Mouse (Mus musculus) small intestine, adult 2 months (tissue): ENCODE measurements around the gene Disp3. TPM values are rescaled to one million over a fixed set of nuclear protein-coding genes. Genes with fewer than 3 reads are reported as not detected.

Experiments used
- H3K27ac ChIP-seq: fragments of 200-500 bp; 2 replicates; pipeline ENCODE4 v1.5.1; 2012; ENCODE audit warnings: low read depth, low read length, control low read depth, inconsistent platforms; ENCODE audit not compliant: insufficient read depth
- H3K27me3 ChIP-seq: fragments of 200-500 bp; 2 replicates; pipeline ENCODE4 v1.6.1; 2012; ENCODE audit warnings: mild to moderate bottlenecking, moderate library complexity, low read length, inconsistent platforms; ENCODE audit not compliant: control insufficient read depth, insufficient read depth
- H3K36me3 ChIP-seq: fragments of 200-500 bp; 2 replicates; pipeline ENCODE4 v1.6.1; 2012; ENCODE audit warnings: mild to moderate bottlenecking, low read length, control low read depth, inconsistent platforms; ENCODE audit not compliant: control insufficient read depth, insufficient read depth
- H3K4me1 ChIP-seq: fragments of 200-500 bp; 2 replicates; pipeline ENCODE4 v1.6.1; 2012; ENCODE audit warnings: low read length, inconsistent platforms, mixed read lengths; ENCODE audit not compliant: control insufficient read depth, insufficient read depth, insufficient read length
- H3K4me3 ChIP-seq: fragments of 200-500 bp; 2 replicates; pipeline ENCODE4 v1.5.1; 2012; ENCODE audit warnings: low read depth, mild to moderate bottlenecking, control low read depth, inconsistent platforms, low read length, moderate library complexity
- CTCF ChIP-seq: fragments of 200-500 bp; IDR thresholded peaks from 2 replicates; pipeline ENCODE4 v1.5.1; 2012; ENCODE audit warnings: low read depth, mild to moderate bottlenecking, control low read depth, inconsistent platforms, low read length, moderate library complexity, mixed read lengths; ENCODE audit not compliant: insufficient replicate concordance, insufficient read length; ENCODE audit errors: extremely low read depth
- POLR2A ChIP-seq: fragments of 200-500 bp; IDR thresholded peaks from 2 replicates; pipeline ENCODE4 v1.6.1; 2012; ENCODE audit warnings: low read depth, mild to moderate bottlenecking, control low read depth, inconsistent platforms, low read length, moderate library complexity
- WGBS: fragments of 180-500 bp; shearing (Covaris S2); methylation state at CpG from one replicate; pipeline ENCODE4 v1.1.7; 2018; 5-methylcytosine and 5-hydroxymethylcytosine counted together
- polyA plus RNA-seq: library from polyadenylated mRNA; depleted of rRNA; stranded (reverse); fragments of >200 nt; gene quantifications from 2 replicates; pipeline ENCODE4 v1.2.3, GENCODE M21; 2012

Gene Disp3
- polyA plus RNA-seq, 1 experiment = 0.06 TPM

DNA sequence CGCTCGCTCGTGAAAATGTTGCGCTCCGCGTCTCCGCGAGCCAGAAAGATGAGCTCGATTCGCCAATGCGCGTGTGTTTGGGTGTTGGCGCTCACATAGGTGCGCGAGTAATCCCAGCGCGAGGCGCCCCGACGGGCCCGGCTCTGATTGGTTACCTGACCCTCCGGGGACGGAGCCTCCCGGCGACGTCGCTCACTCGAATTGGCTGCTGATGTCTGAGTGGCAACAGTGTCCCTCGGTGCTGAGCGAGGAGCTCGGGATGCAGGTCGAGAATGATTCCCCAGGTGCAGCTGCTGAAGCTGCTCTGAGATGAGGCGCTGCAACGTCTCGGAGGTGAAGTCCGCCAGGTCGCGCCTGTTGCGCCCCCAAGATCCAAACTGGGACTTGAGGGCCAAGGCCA lies 16.1 kb downstream of the Disp3 start:
- Histone ChIP-seq H3K4me1 (no peaks in the 10 kb centered on the region), H3K4me3 (no peak overlapping the region), H3K27ac (no peak overlapping the region), H3K27me3 (0 out of 2 replicates have a peak, but pooled peaks cover 3% of the 10 kb centered on the region), H3K36me3 (no peaks in the 10 kb centered on the region)
- TF ChIP-seq CTCF = no peak
- no peak for TF ChIP-seq POLR2A
- 10% methylated on average over 39 of the region's 39 CpGs for WGBS

DNA sequence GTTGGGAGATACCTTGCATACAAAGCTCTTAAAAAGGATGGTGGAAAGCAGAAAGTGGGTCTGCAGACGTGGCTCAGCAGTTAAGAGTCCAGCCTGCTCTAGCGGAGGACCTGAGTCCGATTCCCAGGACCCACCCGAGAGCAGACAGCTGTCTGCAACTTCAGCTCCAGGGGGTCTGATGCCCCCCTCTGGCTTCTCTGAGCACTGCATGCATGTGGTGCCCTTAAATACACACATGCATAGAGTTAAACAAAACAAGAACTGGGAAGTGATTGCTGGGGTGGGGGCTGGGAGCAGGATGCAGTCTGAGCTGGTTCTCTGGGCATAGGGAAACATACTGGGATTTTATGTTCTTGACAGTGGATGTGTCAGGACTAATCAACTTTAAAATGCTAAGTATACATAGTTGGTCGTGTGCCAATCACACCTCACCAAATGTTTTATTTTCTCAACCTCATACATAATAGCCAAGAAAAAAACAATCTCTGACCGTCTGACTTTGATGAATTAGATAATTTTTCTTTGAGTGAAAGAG lies 20.7 kb downstream of the Disp3 start:
- no peak overlapping the region for H3K4me3 ChIP-seq
- no peaks in the 10 kb centered on the region for H3K36me3 ChIP-seq
- no peak overlapping the region for H3K27ac ChIP-seq
- WGBS = 80% methylated on average over 6 of the region's 6 CpGs
- no peak for TF ChIP-seq CTCF
- no peak for TF ChIP-seq POLR2A
- H3K4me1 ChIP-seq = no peaks in the 10 kb centered on the region
- 0 out of 2 replicates have a peak, but pooled peaks cover 3% of the 10 kb centered on the region for H3K27me3 ChIP-seq

- H3K27me3 ChIP-seq = no peaks in the 10 kb centered on the region
- 92% methylated on average over 4 of the region's 4 CpGs for WGBS
- no peaks in the 10 kb centered on the region for H3K36me3 ChIP-seq
- no peaks in the 10 kb centered on the region for H3K4me1 ChIP-seq
- H3K4me3 ChIP-seq = no peak overlapping the region
- H3K27ac ChIP-seq = no peak overlapping the region
- TF ChIP-seq CTCF = no peak
- TF ChIP-seq POLR2A = no peak
Measured at GRCm38 (mm10) chr4:148259941-148260340, 27.8 kb downstream of the Disp3 start.

DNA sequence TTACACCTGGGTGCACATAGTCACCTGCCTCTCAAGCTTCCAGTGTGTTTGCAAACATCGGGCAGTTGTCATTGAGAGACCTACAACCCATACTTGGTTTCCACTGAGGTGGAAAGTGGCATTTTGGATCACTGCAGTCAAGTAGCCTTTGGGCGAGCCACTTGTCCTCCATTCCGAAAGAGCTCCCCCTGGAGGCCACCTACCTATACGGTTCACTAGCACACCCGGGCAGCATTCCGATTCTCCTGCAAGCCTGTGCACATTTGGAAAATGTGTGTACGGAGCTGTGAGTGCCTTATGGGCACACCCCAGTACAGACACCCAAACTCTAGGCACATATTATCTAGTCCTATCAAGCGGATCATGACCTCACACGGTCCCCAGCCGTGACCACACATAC lies 38.4 kb downstream of the Disp3 start:
- no peak overlapping the region for H3K4me3 ChIP-seq
- WGBS = 37% methylated on average over 10 of the region's 10 CpGs
- no peaks in the 10 kb centered on the region for H3K4me1 ChIP-seq
- H3K36me3 ChIP-seq = no peaks in the 10 kb centered on the region
- TF ChIP-seq CTCF (peak; percentile 36; the same call in 1 of the 2 replicates), POLR2A (no peak)
- H3K27me3 ChIP-seq = no peaks in the 10 kb centered on the region
- no peak overlapping the region for H3K27ac ChIP-seq

DNA sequence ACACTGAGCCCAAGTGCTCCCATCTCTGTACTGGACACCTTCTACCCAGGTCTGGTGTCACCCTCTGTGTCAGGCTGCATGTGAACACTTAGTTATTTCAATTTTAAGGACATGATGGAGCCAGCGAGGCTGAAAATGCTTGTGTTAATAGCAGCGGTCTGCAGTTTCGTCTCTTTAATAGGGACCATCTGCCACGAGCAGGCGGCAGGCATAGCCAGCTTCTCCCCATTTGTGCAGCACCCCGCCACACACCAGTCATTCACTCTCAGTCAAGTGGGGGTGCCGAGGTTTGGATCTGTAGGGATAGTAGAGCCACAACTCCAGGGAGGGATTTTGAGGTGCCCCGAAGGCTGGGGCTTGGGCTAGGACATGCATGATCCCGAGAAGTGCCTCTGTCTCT lies 47.4 kb downstream of the Disp3 start:
- TF ChIP-seq CTCF (no peak), POLR2A (no peak)
- Histone ChIP-seq H3K27me3 (no peaks in the 10 kb centered on the region), H3K36me3 (no peaks in the 10 kb centered on the region), H3K27ac (no peak overlapping the region), H3K4me3 (no peak overlapping the region), H3K4me1 (no peaks in the 10 kb centered on the region)
- 84% methylated on average over 9 of the region's 9 CpGs for WGBS

DNA sequence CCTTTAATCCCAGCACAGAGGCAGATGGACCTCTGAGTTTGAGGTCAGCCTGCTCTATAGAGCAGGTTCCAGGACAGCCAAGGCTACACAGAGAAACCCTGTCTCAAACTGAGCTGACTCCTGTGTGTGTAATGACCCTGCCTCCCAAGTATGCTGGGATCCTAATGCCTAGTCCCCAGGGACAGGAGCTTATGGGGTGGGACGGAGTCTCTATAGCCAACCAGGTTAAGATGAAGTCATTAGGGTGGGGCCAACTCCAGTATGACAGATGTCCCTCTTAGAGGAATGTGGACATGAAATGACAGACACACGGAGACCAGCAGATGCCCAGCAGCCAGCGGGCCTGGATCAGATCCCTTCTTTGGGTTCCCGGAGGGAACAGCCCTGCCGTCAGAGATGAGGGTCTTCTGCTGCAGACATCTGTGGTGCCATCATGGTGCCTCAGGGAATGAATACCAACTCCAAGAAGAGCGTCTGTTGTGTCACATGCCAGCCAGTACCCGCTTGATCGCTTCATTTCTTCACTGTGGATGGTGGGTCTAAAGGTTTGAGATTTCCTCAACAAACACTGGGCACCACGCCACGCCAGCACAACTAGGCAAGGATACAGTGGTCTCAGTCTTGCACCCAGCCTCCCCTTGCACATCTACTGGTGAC lies 48.2 kb downstream of the Disp3 start:
- no peak overlapping the region for H3K27ac ChIP-seq
- WGBS = 87% methylated on average over 10 of the region's 10 CpGs
- TF ChIP-seq POLR2A (no peak), CTCF (no peak)
- H3K27me3 ChIP-seq = no peaks in the 10 kb centered on the region
- no peak overlapping the region for H3K4me3 ChIP-seq
- no peaks in the 10 kb centered on the region for H3K36me3 ChIP-seq
- no peaks in the 10 kb centered on the region for H3K4me1 ChIP-seq

GRCm38 (mm10) chr4:148238919-148239318 lies 48.8 kb downstream of the Disp3 start:
- Histone ChIP-seq H3K4me3 (no peak overlapping the region), H3K27ac (no peak overlapping the region), H3K27me3 (no peaks in the 10 kb centered on the region), H3K4me1 (no peaks in the 10 kb centered on the region), H3K36me3 (no peaks in the 10 kb centered on the region)
- no peak for TF ChIP-seq CTCF
- no peak for TF ChIP-seq POLR2A
- 51% methylated on average over 6 of the region's 6 CpGs for WGBS
